Mouse (Mus musculus) neural tube, embryonic 11.5 days (tissue): ENCODE data around the gene Rpl10. TPM values are rescaled to one million over a fixed set of nuclear protein-coding genes. Genes with fewer than 3 reads are reported as not detected.

Experiments
- microRNA-seq: library from miRNA; unstranded; fragments of <30 nt; microRNA quantifications from one replicate; pipeline ENCODE4, GENCODE M21; 2016
- polyA plus RNA-seq: library from polyadenylated mRNA; unstranded; fragments of >200 nt; fragmentation: Nextera tagmentation; extraction: Ambion mirVana; gene quantifications from 2 replicates; pipeline ENCODE4 v1.2.1, GENCODE M21; 2014

Rpl10 gene
- polyA plus RNA-seq, 1 experiment from 2014 or later: 741 TPM

Small RNA genes within 50 kb of the gene (microRNA-seq; reads per million reads assigned to microRNA genes)
- gene Mir7091: not detected
- not detected for gene Mir7092

Other genes starting within 250 kb of the Rpl10 start
- 33.4 and 42.2 TPM in 2 replicates for gene Irak1, start 246.9 kb upstream of the Rpl10 start, polyA plus RNA-seq
- not detected in 2 replicates for gene Opn1mw, start 143.3 kb upstream of the Rpl10 start, polyA plus RNA-seq
- gene Mecp2, start 135.4 kb upstream of the Rpl10 start, polyA plus RNA-seq: 15.6 and 16.2 TPM in 2 replicates
- gene Tex28, start 103.0 kb upstream of the Rpl10 start, polyA plus RNA-seq: not detected in 2 replicates
- not detected in 2 replicates for gene Tktl1, start 93.6 kb upstream of the Rpl10 start, polyA plus RNA-seq
- gene Flna, start 21.0 kb upstream of the Rpl10 start, polyA plus RNA-seq: 243 and 246 TPM in 2 replicates
- gene Emd, start 16.1 kb upstream of the Rpl10 start, polyA plus RNA-seq: 24.0 and 31.9 TPM in 2 replicates
- 56.1 and 58.5 TPM in 2 replicates for gene Taz, start 11.1 kb downstream of the Rpl10 start, polyA plus RNA-seq
- 4.6 and 6.2 TPM in 2 replicates for gene Dnase1l1, start 11.5 kb downstream of the Rpl10 start, polyA plus RNA-seq
- gene Atp6ap1, start 26.3 kb downstream of the Rpl10 start, polyA plus RNA-seq: 116 and 138 TPM in 2 replicates
- gene Gdi1, start 34.2 kb downstream of the Rpl10 start, polyA plus RNA-seq: 469 and 512 TPM in 2 replicates
- 57.7 and 58.1 TPM in 2 replicates for gene Fam50a, start 42.2 kb downstream of the Rpl10 start, polyA plus RNA-seq
- gene Plxna3, start 58.3 kb downstream of the Rpl10 start, polyA plus RNA-seq: 21.2 and 22.5 TPM in 2 replicates
- 89.0 and 102 TPM in 2 replicates for gene Lage3, start 82.8 kb downstream of the Rpl10 start, polyA plus RNA-seq
- 69.8 and 72.0 TPM in 2 replicates for gene Ubl4a, start 102.4 kb downstream of the Rpl10 start, polyA plus RNA-seq
- gene Slc10a3, start 102.5 kb downstream of the Rpl10 start, polyA plus RNA-seq: 9.6 and 11.6 TPM in 2 replicates
- 27.8 and 30.8 TPM in 2 replicates for gene Fam3a, start 122.5 kb downstream of the Rpl10 start, polyA plus RNA-seq
- gene Ikbkg, start 122.5 kb downstream of the Rpl10 start, polyA plus RNA-seq: 24.4 and 27.7 TPM in 2 replicates
- gene G6pdx, start 158.4 kb downstream of the Rpl10 start, polyA plus RNA-seq: 59.4 and 60.7 TPM in 2 replicates
- gene Gm6880, start 210.6 kb downstream of the Rpl10 start, polyA plus RNA-seq: not detected in 2 replicates